Mouse (Mus musculus) thymus, postnatal 0 days (tissue): ENCODE results near the gene 1700102P08Rik. TPM values are rescaled to one million over a fixed set of nuclear protein-coding genes. Genes with fewer than 3 reads are reported as not detected.

Source experiments
- polyA plus RNA-seq: library from polyadenylated mRNA; unstranded; fragments of >200 nt; fragmentation: Nextera tagmentation; extraction: Ambion mirVana; gene quantifications from 2 replicates; pipeline ENCODE4 v1.2.1, GENCODE M21; 2015

The 1700102P08Rik gene
- polyA plus RNA-seq, 1 experiment from 2014 or later = 0.99 TPM

Other genes with a start within 250 kb of the 1700102P08Rik start
- 1.9 and 2.0 TPM in 2 replicates for gene Bsn, start 202.4 kb upstream of the 1700102P08Rik start, polyA plus RNA-seq
- gene Dag1, start 128.8 kb upstream of the 1700102P08Rik start, polyA plus RNA-seq = 14.0 and 15.6 TPM in 2 replicates
- gene Nicn1, start 102.4 kb upstream of the 1700102P08Rik start, polyA plus RNA-seq = 8.2 and 12.4 TPM in 2 replicates
- 1.1 and 1.8 TPM in 2 replicates for gene Amt, start 96.0 kb upstream of the 1700102P08Rik start, polyA plus RNA-seq
- gene Rhoa, start 86.7 kb upstream of the 1700102P08Rik start, polyA plus RNA-seq = 517 and 543 TPM in 2 replicates
- gene Tcta, start 86.6 kb upstream of the 1700102P08Rik start, polyA plus RNA-seq = 41.6 and 45.7 TPM in 2 replicates
- gene Gpx1, start 53.9 kb upstream of the 1700102P08Rik start, polyA plus RNA-seq = 862 and 915 TPM in 2 replicates
- 83.7 and 93.1 TPM in 2 replicates for gene Usp4, start 45.0 kb upstream of the 1700102P08Rik start, polyA plus RNA-seq
- 0.15 and 0.20 TPM in 2 replicates for gene Ccdc36, start 35.7 kb downstream of the 1700102P08Rik start, polyA plus RNA-seq
- gene BC048562, start 43.7 kb downstream of the 1700102P08Rik start, polyA plus RNA-seq = not detected in 2 replicates
- 51.0 and 54.2 TPM in 2 replicates for gene Ccdc71, start 67.7 kb downstream of the 1700102P08Rik start, polyA plus RNA-seq
- gene Klhdc8b, start 68.8 kb downstream of the 1700102P08Rik start, polyA plus RNA-seq = 9.5 and 11.2 TPM in 2 replicates
- gene Lamb2, start 86.9 kb downstream of the 1700102P08Rik start, polyA plus RNA-seq = 3.9 and 4.4 TPM in 2 replicates
- gene Usp19, start 97.8 kb downstream of the 1700102P08Rik start, polyA plus RNA-seq = 52.3 and 57.7 TPM in 2 replicates
- 113 and 119 TPM in 2 replicates for gene Qars, start 114.9 kb downstream of the 1700102P08Rik start, polyA plus RNA-seq
- gene Qrich1, start 124.0 kb downstream of the 1700102P08Rik start, polyA plus RNA-seq = 84.5 and 96.7 TPM in 2 replicates
- gene Impdh2, start 167.5 kb downstream of the 1700102P08Rik start, polyA plus RNA-seq = 161 and 172 TPM in 2 replicates
- 96.1 and 101 TPM in 2 replicates for gene Ndufaf3, start 174.6 kb downstream of the 1700102P08Rik start, polyA plus RNA-seq
- gene Dalrd3, start 177.1 kb downstream of the 1700102P08Rik start, polyA plus RNA-seq = 115 and 120 TPM in 2 replicates
- 44.3 and 47.0 TPM in 2 replicates for gene Wdr6, start 185.9 kb downstream of the 1700102P08Rik start, polyA plus RNA-seq
- gene P4htm, start 204.9 kb downstream of the 1700102P08Rik start, polyA plus RNA-seq = 3.5 and 3.7 TPM in 2 replicates